Mouse (Mus musculus) limb, embryonic 15.5 days (tissue): ENCODE data around the gene Grm8. TPM values are rescaled to one million over a fixed set of nuclear protein-coding genes. Genes with fewer than 3 reads are reported as not detected.

ENCODE experiments used
- ATAC-seq: fragments of 200-750 bp; cut with Nextera tagmentation; 2 replicates; pipeline ENCODE4 v1.8.0; 2017; ENCODE audit warnings: low read depth, moderate TSS enrichment; ENCODE audit not compliant: insufficient number of reproducible peaks, low FRiP score, low TSS enrichment
- H3K27ac ChIP-seq: fragments of 300-500 bp; sonication (generic); 2 replicates; pipeline ENCODE4 v1.5.1; 2015; ENCODE audit warnings: moderate library complexity, mild to moderate bottlenecking, inconsistent platforms
- H3K27me3 ChIP-seq: fragments of 300-500 bp; sonication (generic); 2 replicates; pipeline ENCODE4 v1.6.1; 2015; ENCODE audit warnings: inconsistent platforms
- H3K36me3 ChIP-seq: fragments of 300-500 bp; sonication (generic); 2 replicates; pipeline ENCODE4 v1.6.1; 2015; ENCODE audit warnings: inconsistent platforms
- H3K4me1 ChIP-seq: fragments of 300-500 bp; sonication (generic); 2 replicates; pipeline ENCODE4 v1.6.1; 2015; ENCODE audit warnings: inconsistent platforms
- H3K4me2 ChIP-seq: fragments of 300-500 bp; sonication (generic); 2 replicates; pipeline ENCODE4 v1.6.1; 2015; ENCODE audit warnings: mild to moderate bottlenecking, inconsistent platforms
- H3K4me3 ChIP-seq: fragments of 300-500 bp; sonication (generic); 2 replicates; pipeline ENCODE4 v1.5.1; 2015; ENCODE audit warnings: mild to moderate bottlenecking, inconsistent platforms
- H3K9ac ChIP-seq: fragments of 300-500 bp; sonication (generic); 2 replicates; pipeline ENCODE4 v1.6.1; 2015; ENCODE audit warnings: inconsistent platforms
- H3K9me3 ChIP-seq: fragments of 300-500 bp; sonication (generic); 2 replicates; pipeline ENCODE4 v1.6.1; 2016; ENCODE audit warnings: inconsistent platforms
- WGBS: fragments of 180-500 bp; shearing (Covaris S2); methylation state at CpG from one replicate; pipeline ENCODE4 v1.1.7; 2015; 5-methylcytosine and 5-hydroxymethylcytosine counted together
- polyA plus RNA-seq: library from polyadenylated mRNA; unstranded; fragments of >200 nt; fragmentation: Nextera tagmentation; extraction: Ambion mirVana; gene quantifications from 2 replicates; pipeline ENCODE4 v1.2.1, GENCODE M21; 2015

Grm8 gene
- polyA plus RNA-seq, 1 experiment from 2014 or later = 1.3 TPM

- Histone ChIP-seq H3K4me3 (no peak overlapping the region), H3K27me3 (no peaks in the 10 kb centered on the region), H3K4me1 (no peaks in the 10 kb centered on the region), H3K27ac (no peak overlapping the region), H3K9ac (no peak overlapping the region), H3K4me2 (no peak overlapping the region), H3K36me3 (no peaks in the 10 kb centered on the region), H3K9me3 (no peaks in the 10 kb centered on the region)
- WGBS = 79% methylated on average over 1 of the region's 1 CpGs
- no peak for ATAC-seq
Measured at GRCm38 (mm10) chr6:28114916-28115315, 20.1 kb downstream of the Grm8 start.

DNA sequence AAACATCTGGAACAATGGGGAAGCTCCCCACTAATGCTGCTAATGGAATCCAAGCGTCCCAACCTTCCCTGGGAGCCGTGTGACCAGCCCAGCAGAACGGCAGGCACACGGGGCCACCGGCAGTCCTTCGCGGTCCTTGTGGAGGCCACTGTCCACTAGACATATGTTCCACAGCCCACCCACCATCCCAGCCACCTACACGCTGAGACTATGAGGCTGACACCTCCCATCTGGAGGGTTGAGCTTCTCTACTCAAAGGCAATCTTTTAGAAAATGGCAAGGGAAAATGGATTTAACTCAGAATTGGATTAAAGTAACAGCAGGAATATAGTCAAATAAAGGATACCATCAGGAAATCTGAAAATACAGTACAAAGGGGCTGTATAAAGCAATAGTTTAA is 23.4 kb downstream of the Grm8 start:
- Histone ChIP-seq H3K4me3 (no peak overlapping the region), H3K9me3 (no peaks in the 10 kb centered on the region), H3K27me3 (no peaks in the 10 kb centered on the region), H3K4me1 (no peaks in the 10 kb centered on the region), H3K27ac (no peak overlapping the region), H3K4me2 (no peak overlapping the region), H3K9ac (no peak overlapping the region), H3K36me3 (no peaks in the 10 kb centered on the region)
- WGBS = 81% methylated on average over 8 of the region's 8 CpGs
- no peak for ATAC-seq

DNA sequence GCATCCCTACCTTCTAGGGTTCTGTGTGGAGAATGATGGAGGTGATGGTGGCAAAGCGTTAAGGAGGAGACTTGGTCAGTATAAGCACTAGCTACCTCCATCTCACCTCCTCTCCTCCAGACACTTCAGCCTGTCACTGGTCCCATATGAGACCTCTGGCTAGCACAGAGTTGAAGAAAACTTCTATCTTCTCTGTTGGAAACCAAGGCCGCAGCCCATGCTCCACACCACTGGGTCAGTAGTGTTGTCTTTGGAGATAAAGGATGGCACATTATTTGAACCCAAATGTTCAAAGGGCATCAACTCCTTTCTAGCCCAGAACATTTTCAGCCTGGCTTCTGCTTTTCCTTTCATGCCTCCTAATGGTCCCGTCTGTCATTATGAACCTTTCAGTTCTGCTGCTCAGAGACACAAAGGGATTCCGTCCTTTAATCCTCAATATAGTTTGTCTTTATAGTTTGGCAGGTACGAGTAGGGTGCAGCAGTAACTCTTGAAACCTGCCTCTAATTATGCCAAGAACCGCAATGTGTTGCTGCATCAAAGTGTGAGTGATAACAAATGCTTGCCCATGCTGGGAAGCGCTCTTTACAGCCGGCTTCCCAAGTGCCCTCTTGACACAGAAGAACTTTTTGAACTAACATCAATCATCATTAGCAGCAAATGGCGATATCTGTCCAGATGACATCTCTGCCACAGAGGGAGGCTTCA is 32.2 kb downstream of the Grm8 start:
- H3K27ac ChIP-seq = no peak overlapping the region
- no peak overlapping the region for H3K4me2 ChIP-seq
- H3K27me3 ChIP-seq = no peaks in the 10 kb centered on the region
- H3K4me3 ChIP-seq = no peak overlapping the region
- H3K36me3 ChIP-seq = no peaks in the 10 kb centered on the region
- H3K9ac ChIP-seq = no peak overlapping the region
- no peak for ATAC-seq
- 22% methylated on average over 9 of the region's 9 CpGs for WGBS
- H3K9me3 ChIP-seq = no peaks in the 10 kb centered on the region
- no peaks in the 10 kb centered on the region for H3K4me1 ChIP-seq

DNA sequence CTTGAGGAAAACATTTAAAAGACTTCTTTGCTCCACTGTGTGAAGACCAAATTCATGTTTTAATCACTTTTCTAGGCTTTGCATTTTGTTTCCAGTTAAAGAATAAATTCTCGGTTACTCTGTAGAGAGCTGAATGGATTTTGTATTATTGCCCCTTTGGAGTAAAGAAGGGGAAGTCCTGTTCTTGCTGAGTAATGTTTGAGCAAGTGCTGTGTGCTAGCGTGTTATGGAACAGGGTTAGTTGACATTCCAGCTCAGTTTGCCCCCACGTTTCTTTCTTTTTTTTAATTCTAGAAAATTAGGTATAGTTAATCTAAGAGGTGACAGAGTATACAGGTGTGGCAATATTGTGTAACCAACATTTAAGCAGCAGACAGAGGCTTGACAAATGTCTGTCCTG is 35.0 kb downstream of the Grm8 start:
- H3K27me3 ChIP-seq = no peaks in the 10 kb centered on the region
- H3K4me2 ChIP-seq = no peak overlapping the region
- H3K4me3 ChIP-seq = no peak overlapping the region
- no peaks in the 10 kb centered on the region for H3K9me3 ChIP-seq
- H3K9ac ChIP-seq = no peak overlapping the region
- H3K4me1 ChIP-seq = no peaks in the 10 kb centered on the region
- H3K27ac ChIP-seq = no peak overlapping the region
- H3K36me3 ChIP-seq = no peaks in the 10 kb centered on the region
- WGBS = 71% methylated on average over 3 of the region's 3 CpGs
- ATAC-seq = no peak

DNA sequence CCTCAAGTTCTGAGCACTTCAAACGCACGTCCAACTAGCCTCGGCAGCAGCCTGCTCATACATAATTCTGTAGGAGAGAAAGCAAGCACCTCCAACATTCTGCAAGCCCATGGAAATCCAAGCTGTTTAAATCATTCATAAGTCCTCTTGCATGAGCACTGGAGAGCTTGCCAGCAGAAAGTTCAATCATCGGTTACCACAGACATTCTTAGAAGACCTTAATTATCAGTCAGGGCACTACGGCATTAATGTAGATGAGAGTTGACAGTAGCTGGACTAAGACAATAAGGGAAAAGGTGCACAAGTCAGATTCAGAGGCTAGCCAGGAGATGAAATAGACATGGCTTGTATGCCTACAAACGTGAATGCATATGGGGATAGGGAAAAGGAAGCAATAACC is 42.5 kb downstream of the Grm8 start:
- no peak overlapping the region for H3K9ac ChIP-seq
- 87% methylated on average over 6 of the region's 6 CpGs for WGBS
- H3K27me3 ChIP-seq = no peaks in the 10 kb centered on the region
- H3K36me3 ChIP-seq = no peaks in the 10 kb centered on the region
- H3K9me3 ChIP-seq = no peaks in the 10 kb centered on the region
- no peak overlapping the region for H3K27ac ChIP-seq
- H3K4me1 ChIP-seq = no peaks in the 10 kb centered on the region
- H3K4me2 ChIP-seq = no peak overlapping the region
- H3K4me3 ChIP-seq = no peak overlapping the region
- no peak for ATAC-seq

- no peak overlapping the region for H3K27ac ChIP-seq
- no peaks in the 10 kb centered on the region for H3K27me3 ChIP-seq
- ATAC-seq = no peak
- no peak overlapping the region for H3K4me3 ChIP-seq
- WGBS = 91% methylated on average over 3 of the region's 3 CpGs
- H3K9ac ChIP-seq = no peak overlapping the region
- H3K4me1 ChIP-seq = no peaks in the 10 kb centered on the region
- no peaks in the 10 kb centered on the region for H3K36me3 ChIP-seq
- no peak overlapping the region for H3K4me2 ChIP-seq
- no peaks in the 10 kb centered on the region for H3K9me3 ChIP-seq
Measured at GRCm38 (mm10) chr6:28091836-28092235, 43.1 kb downstream of the Grm8 start.

- no peaks in the 10 kb centered on the region for H3K9me3 ChIP-seq
- H3K4me2 ChIP-seq = no peak overlapping the region
- ATAC-seq = no peak
Measured at GRCm38 (mm10) chr6:28090981-28091380, 44.0 kb downstream of the Grm8 start.

GRCm38 (mm10) chr6:28075534-28075933 is 59.4 kb downstream of the Grm8 start:
- 64% methylated on average over 3 of the region's 3 CpGs for WGBS
- Histone ChIP-seq H3K4me1 (no peaks in the 10 kb centered on the region), H3K4me2 (no peak overlapping the region), H3K27me3 (no peaks in the 10 kb centered on the region), H3K9me3 (no peaks in the 10 kb centered on the region), H3K36me3 (no peaks in the 10 kb centered on the region), H3K9ac (no peak overlapping the region), H3K27ac (no peak overlapping the region), H3K4me3 (no peak overlapping the region)
- ATAC-seq = no peak

More at GRCm38 (mm10) chr6:28090981-28091380, 44.0 kb downstream of the Grm8 start:
- no peaks in the 10 kb centered on the region for H3K4me1 ChIP-seq
- no peak overlapping the region for H3K4me3 ChIP-seq
- H3K9ac ChIP-seq = no peak overlapping the region
- H3K27me3 ChIP-seq = no peaks in the 10 kb centered on the region
- no peak overlapping the region for H3K27ac ChIP-seq
- H3K36me3 ChIP-seq = no peaks in the 10 kb centered on the region

GRCm38 (mm10) chr6:28074470-28074869 is 60.5 kb downstream of the Grm8 start:
- Histone ChIP-seq H3K4me3 (no peak overlapping the region), H3K36me3 (no peaks in the 10 kb centered on the region), H3K9ac (no peak overlapping the region), H3K4me1 (no peaks in the 10 kb centered on the region), H3K9me3 (no peaks in the 10 kb centered on the region), H3K4me2 (no peak overlapping the region), H3K27me3 (no peaks in the 10 kb centered on the region), H3K27ac (no peak overlapping the region)
- ATAC-seq = no peak
- WGBS = 64% methylated on average over 3 of the region's 3 CpGs

DNA sequence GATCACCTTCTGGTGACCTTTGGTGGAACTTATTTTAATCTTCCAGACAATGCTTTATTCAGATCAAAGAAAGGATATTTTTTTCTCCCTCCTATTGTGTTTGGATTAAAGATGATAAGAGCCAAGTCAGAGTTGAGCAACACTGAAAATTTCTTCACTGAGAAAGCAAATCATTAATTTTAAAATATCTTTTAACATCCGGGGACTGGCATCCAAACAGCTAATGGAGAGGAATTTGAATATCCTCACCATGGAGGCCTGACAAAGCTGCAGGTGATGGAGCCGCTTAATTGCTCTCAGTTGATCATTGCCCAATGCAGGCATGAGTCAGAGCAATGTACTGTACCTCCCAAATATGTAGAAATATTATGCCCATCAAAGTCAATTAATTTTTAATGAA is 83.0 kb downstream of the Grm8 start:
- Histone ChIP-seq H3K27me3 (no peaks in the 10 kb centered on the region), H3K36me3 (no peaks in the 10 kb centered on the region), H3K4me3 (no peak overlapping the region), H3K9me3 (no peaks in the 10 kb centered on the region), H3K4me2 (no peak overlapping the region), H3K27ac (no peak overlapping the region), H3K4me1 (no peaks in the 10 kb centered on the region), H3K9ac (no peak overlapping the region)
- 66% methylated on average over 2 of the region's 2 CpGs for WGBS
- no peak for ATAC-seq

DNA sequence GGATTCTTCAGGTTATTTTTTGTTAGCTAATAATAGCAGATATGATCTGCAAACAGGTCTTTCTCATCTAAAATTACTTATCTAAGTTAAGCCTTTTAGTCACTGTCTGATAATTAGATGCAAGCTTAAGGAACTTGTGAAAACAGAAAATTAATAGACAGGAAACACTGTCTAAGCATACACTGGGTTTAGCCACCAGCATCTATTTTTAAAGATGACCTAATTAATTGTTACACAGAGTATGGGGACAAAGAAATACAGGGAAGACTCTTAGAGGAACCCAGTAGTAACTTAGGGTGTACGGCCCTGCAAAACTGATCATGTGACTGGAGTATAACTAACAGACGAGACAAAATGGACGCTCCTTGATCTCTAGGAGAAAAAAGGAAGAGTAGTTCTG is 92.6 kb downstream of the Grm8 start:
- no peaks in the 10 kb centered on the region for H3K9me3 ChIP-seq
- no peaks in the 10 kb centered on the region for H3K4me1 ChIP-seq
- no peaks in the 10 kb centered on the region for H3K27me3 ChIP-seq
- no peak overlapping the region for H3K4me2 ChIP-seq
- ATAC-seq = no peak
- no peak overlapping the region for H3K9ac ChIP-seq
- no peak overlapping the region for H3K4me3 ChIP-seq
- no peaks in the 10 kb centered on the region for H3K36me3 ChIP-seq
- 87% methylated on average over 3 of the region's 3 CpGs for WGBS
- H3K27ac ChIP-seq = no peak overlapping the region

DNA sequence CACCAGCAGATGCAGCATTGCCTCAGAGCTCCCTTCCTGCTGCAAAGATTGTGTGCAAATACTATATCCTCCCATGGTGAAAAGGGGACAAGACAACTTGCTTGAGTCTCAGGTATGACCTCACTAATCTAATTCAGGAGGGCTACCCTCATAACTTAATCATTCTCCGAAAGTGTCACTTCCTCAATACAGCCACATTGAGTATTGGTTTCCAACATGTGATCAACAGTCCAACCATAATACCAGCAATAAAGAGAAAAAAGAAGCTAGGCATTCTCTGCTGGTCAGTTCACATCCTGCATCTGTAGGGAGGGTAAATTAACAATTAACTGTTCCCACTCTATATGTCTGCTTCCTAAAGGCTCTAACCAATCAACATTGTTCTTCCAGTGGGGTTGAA is 94.2 kb downstream of the Grm8 start:
- H3K4me1 ChIP-seq = no peaks in the 10 kb centered on the region
- no peak overlapping the region for H3K4me3 ChIP-seq
- no peaks in the 10 kb centered on the region for H3K36me3 ChIP-seq
- H3K27me3 ChIP-seq = no peaks in the 10 kb centered on the region
- ATAC-seq = no peak
- no peak overlapping the region for H3K4me2 ChIP-seq
- no peaks in the 10 kb centered on the region for H3K9me3 ChIP-seq
- H3K27ac ChIP-seq = no peak overlapping the region
- 86% methylated on average over 1 of the region's 1 CpGs for WGBS
- H3K9ac ChIP-seq = no peak overlapping the region

DNA sequence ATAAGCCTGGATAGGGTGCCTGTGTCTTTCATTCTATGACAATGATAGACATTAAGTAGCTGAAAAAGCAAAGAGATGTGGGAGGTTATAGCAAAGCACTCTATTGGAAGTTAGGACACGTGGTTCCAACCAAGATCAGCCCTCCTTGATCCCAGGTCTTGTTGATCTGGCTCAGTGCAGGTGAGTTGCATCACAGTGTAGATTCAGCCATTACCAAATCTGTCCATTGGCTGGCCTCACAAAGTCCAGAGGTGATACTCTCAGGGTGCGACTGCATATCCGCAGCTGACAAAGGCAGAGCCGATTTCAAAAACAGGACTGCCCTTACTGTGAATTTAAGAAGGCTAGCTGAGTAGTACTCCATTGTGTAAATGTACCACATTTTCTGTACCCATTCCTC is 103.0 kb downstream of the Grm8 start:
- H3K27ac ChIP-seq = no peak overlapping the region
- no peaks in the 10 kb centered on the region for H3K27me3 ChIP-seq
- no peak overlapping the region for H3K4me2 ChIP-seq
- H3K4me1 ChIP-seq = no peaks in the 10 kb centered on the region
- no peaks in the 10 kb centered on the region for H3K36me3 ChIP-seq
- no peak overlapping the region for H3K4me3 ChIP-seq
- H3K9ac ChIP-seq = no peak overlapping the region
- no peak for ATAC-seq
- H3K9me3 ChIP-seq = no peaks in the 10 kb centered on the region
- 90% methylated on average over 4 of the region's 4 CpGs for WGBS
